Mouse (Mus musculus): ENCODE data around the gene Tlr3. TPM values are rescaled to one million over a fixed set of nuclear protein-coding genes. Genes with fewer than 3 reads are reported as not detected.

The Tlr3 gene
- 0.87 and 1.3 TPM in 2 replicates for polyA plus RNA-seq (2015; fragmentation: Nextera tagmentation; extraction: Ambion mirVana)

DNA sequence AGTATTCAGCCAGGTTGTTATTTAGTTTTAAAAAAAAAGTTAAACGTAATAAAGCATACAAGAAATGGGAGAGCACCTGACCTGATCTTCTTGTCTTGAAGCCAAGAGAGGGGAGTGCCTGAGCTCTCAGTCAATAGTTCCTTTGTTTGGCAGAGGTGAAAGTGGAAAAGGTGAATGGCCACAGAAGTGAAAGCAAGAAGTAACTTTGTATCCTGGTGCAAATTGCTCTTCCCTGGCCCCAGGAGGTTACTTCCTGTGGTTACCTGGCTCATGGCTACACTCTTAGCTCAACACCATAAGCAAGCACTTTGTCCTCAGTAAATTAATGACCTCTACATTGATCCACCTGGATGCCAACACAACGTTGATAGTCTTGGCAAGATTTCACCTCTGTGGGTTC is at the start of gene Tlr3:
Tlr3 (minus strand) TSS at position 199 of the 400 bp plus-strand sequence.
- H3K36me3 ChIP-seq (ENCODE audit: poor library complexity, severe bottlenecking) = no peaks in the 10 kb centered on the region
- H3K9me3 ChIP-seq (replicated peaks) = no peaks in the 10 kb centered on the region
- peak within 1 kb of the TSS; percentile 63 for H3K4me2 ChIP-seq
- 61% methylated on average over 2 of the region's 2 CpGs for WGBS
- H3K9ac ChIP-seq = peak within 1 kb of the TSS; percentile 45
- H3K4me1 ChIP-seq = peaks cover 7% of the 10 kb centered on the region; the same call in 1 of the 2 replicates
- ATAC-seq = no peak
- no peak within 1 kb of the TSS for H3K27ac ChIP-seq
- peak within 1 kb of the TSS; percentile 35 for H3K4me3 ChIP-seq
- no peaks in the 10 kb centered on the region for H3K27me3 ChIP-seq

DNA sequence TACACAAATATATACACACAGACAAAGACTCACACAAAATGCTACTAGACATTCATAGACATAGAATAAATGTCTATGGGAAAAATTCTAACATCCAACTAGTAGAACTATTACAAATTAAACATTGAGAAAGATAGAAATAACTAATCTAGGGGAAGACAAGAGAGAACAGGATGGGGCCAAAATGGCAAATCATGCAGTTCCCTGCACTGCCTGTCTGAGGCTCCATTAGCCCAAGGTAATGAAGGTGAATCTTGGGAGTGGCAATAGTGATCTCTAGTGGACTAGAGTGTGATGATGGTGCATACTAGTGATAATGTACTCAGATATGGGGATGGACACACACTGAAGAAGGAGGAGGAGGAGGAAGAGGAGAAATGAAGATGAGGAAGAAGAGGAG is 47.0 kb upstream of the Tlr3 start:
- no peak overlapping the region for H3K27ac ChIP-seq
- H3K4me2 ChIP-seq = no peak overlapping the region
- ATAC-seq = no peak
- no peak overlapping the region for H3K4me3 ChIP-seq
- no peaks in the 10 kb centered on the region for H3K27me3 ChIP-seq
- H3K9ac ChIP-seq = no peak overlapping the region
- H3K4me1 ChIP-seq = no peaks in the 10 kb centered on the region
- H3K36me3 ChIP-seq (ENCODE audit: poor library complexity, severe bottlenecking) = no peaks in the 10 kb centered on the region
- no peaks in the 10 kb centered on the region for H3K9me3 ChIP-seq (replicated peaks)

DNA sequence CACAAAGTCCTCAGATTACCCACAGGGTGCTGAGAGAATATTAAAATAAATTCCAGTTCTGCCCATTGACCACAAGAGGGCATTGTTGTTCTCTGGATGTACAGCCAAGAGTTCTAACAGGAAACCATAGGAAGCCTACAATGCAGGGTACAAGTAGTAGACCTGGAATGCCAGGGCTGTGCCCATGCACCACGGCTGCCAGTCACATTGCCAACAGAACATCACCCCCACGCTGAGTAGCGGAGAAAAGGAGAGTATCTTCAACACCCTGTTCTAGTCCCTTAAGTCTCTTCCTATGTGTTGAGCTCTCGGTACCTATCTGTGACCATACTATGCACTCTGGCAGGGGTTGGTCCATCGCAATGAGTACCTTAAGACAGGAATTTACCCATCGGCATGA is 43.5 kb upstream of the Tlr3 start:
- peak; percentile 91 for ATAC-seq
- no peak overlapping the region for H3K9ac ChIP-seq
- H3K27me3 ChIP-seq = no peaks in the 10 kb centered on the region
- whole genome bisulfite sequencing = 57% methylated on average over 6 of the region's 6 CpGs
- H3K4me3 ChIP-seq = no peak overlapping the region
- no peak overlapping the region for H3K4me2 ChIP-seq
- H3K36me3 ChIP-seq (ENCODE audit: poor library complexity, severe bottlenecking) = no peaks in the 10 kb centered on the region
- no peak overlapping the region for H3K27ac ChIP-seq
- no peaks in the 10 kb centered on the region for H3K9me3 ChIP-seq (replicated peaks)
- no peaks in the 10 kb centered on the region for H3K4me1 ChIP-seq

DNA sequence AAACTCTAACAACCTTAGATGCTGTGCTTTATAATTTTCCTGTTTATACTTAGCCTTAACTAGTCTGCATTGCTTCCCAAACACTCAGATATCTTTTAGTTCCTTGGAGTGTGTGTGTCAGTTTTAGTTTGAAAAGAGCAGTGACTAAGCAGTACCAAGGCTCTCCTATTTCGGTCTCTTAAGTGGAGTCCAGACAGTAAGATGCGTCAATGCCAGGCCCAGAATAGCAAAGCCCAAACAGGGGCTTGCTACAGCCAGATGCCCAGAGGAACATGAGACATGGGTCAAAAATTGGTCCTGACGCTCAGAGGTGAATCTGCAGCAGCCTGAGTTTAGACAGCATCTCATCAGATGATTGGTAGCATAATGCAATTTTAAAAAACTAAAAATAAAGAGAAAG is 41.2 kb upstream of the Tlr3 start:
- Histone ChIP-seq H3K9me3 (replicated peaks) (no peaks in the 10 kb centered on the region), H3K4me1 (no peaks in the 10 kb centered on the region), H3K4me2 (no peak overlapping the region), H3K36me3 (ENCODE audit: poor library complexity, severe bottlenecking) (no peaks in the 10 kb centered on the region), H3K9ac (no peak overlapping the region), H3K27ac (no peak overlapping the region), H3K27me3 (no peaks in the 10 kb centered on the region), H3K4me3 (no peak overlapping the region)
- 85% methylated on average over 3 of the region's 3 CpGs for WGBS
- no peak for ATAC-seq

DNA sequence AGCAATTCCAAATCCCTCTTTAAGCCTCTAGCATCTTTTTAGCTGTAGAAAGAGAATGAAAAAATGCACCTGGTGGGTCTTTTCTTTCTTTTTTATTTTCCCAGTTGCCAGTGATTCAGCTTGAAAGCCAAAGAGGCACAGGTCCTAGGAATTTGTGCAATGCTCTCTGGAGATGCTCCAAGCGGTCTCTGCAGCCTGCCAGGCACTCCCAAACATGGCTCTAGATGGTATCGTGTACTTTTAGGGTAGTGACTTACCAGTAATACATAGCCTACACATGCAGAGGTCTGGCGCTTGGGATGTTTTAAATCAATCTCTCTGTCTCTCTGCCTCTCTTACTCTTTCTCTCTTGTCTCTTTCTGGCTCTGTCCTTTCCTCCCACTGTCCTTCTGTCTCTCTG is 38.0 kb upstream of the Tlr3 start:
- Histone ChIP-seq H3K9ac (no peak overlapping the region), H3K27ac (no peak overlapping the region), H3K4me1 (no peaks in the 10 kb centered on the region), H3K36me3 (ENCODE audit: poor library complexity, severe bottlenecking) (no peaks in the 10 kb centered on the region), H3K9me3 (replicated peaks) (no peaks in the 10 kb centered on the region), H3K27me3 (no peaks in the 10 kb centered on the region), H3K4me3 (no peak overlapping the region), H3K4me2 (no peak overlapping the region)
- 84% methylated on average over 3 of the region's 3 CpGs for WGBS
- ATAC-seq = no peak

DNA sequence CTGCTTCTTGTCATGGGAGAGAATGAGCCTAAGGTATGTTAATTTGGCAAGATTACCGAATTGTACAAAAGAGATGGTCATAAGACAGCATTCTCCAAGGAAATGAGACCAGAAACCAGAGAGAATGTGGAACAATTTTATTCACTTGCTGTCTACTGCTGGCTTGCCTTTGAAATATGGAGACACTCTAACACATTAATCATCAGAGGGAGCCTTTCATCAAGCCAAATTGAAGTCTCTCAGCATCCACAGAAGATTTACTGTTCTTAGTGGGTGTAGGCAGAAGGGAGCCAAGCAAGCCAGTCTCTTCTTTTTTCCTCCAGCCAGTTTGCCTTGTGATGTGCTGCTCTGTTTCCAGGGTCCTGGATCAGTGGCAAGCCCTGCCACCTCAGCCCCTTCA is 37.4 kb upstream of the Tlr3 start:
- 84% methylated on average over 1 of the region's 1 CpGs for WGBS
- no peak for ATAC-seq
- H3K4me2 ChIP-seq = no peak overlapping the region

DNA sequence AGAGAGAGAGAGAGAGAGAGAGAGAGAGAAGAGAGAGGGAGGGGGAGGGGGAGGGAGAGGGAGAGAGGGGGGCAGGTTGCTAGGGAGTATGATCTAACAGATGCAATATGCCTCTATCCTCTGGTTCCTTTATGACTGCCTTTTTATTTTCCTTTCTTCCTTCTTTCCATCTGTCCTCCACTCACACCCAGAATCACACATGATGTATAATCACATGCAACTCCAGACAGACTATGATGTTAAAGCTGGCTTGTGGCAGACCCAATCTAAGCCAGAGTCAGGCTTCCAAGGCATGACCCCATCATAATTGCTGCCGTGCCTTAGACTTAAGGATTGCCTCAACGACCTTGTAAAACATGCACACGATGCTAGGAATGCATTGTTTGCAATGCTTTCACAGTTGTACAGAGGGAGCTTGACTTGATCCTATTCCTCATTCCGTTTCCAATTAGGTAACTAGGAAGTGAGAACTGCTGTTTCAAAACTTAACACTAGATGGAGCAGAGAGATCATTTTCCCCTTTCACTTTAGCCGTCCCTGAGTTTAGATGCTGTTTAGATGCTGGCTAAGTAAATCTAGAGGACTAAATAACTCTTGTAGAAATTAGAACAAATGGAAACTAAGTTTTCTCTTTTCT is 28.1 kb upstream of the Tlr3 start:
- ATAC-seq = peak; percentile 89
- Histone ChIP-seq H3K27ac (no peak overlapping the region; the same call in 1 of the 2 replicates), H3K36me3 (ENCODE audit: poor library complexity, severe bottlenecking) (no peaks in the 10 kb centered on the region), H3K4me3 (no peak overlapping the region), H3K4me2 (no peak overlapping the region; the same call in 1 of the 2 replicates), H3K9ac (no peak overlapping the region), H3K27me3 (no peaks in the 10 kb centered on the region), H3K4me1 (peaks cover 3% of the 10 kb centered on the region), H3K9me3 (replicated peaks) (no peaks in the 10 kb centered on the region)
- WGBS = 2% methylated on average over 5 of the region's 5 CpGs

More for the DNA sequence above, 37.4 kb upstream of the Tlr3 start:
- H3K9me3 ChIP-seq (replicated peaks) = no peaks in the 10 kb centered on the region
- no peaks in the 10 kb centered on the region for H3K36me3 ChIP-seq (ENCODE audit: poor library complexity, severe bottlenecking)
- no peak overlapping the region for H3K4me3 ChIP-seq
- H3K27ac ChIP-seq = no peak overlapping the region
- no peaks in the 10 kb centered on the region for H3K27me3 ChIP-seq
- H3K9ac ChIP-seq = no peak overlapping the region
- no peaks in the 10 kb centered on the region for H3K4me1 ChIP-seq

DNA sequence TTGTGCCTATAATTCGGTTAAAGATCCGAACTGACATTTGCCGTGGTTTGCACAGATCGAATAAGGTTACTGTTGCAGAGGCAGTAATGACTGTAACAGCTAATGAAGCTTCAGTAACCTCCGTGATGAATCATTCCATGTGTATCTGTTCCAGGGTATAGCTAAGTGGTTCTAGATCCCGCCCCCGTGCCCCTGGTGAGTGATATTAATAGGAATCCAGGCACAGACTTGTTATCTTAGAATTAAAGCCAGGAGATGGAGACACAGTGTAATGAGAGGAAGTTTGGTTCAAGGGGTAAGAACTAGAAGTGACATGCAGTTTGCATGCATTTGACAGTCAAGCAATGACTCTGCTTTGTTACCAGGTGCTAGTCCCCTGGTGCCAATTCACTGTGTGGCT is 9.3 kb upstream of the Tlr3 start:
- Histone ChIP-seq H3K9ac (no peak overlapping the region), H3K27me3 (no peaks in the 10 kb centered on the region), H3K4me1 (no peaks in the 10 kb centered on the region), H3K36me3 (ENCODE audit: poor library complexity, severe bottlenecking) (no peaks in the 10 kb centered on the region), H3K4me2 (no peak overlapping the region), H3K9me3 (replicated peaks) (no peaks in the 10 kb centered on the region), H3K27ac (no peak overlapping the region), H3K4me3 (no peak overlapping the region)
- ATAC-seq = no peak
- WGBS = 94% methylated on average over 7 of the region's 7 CpGs

DNA sequence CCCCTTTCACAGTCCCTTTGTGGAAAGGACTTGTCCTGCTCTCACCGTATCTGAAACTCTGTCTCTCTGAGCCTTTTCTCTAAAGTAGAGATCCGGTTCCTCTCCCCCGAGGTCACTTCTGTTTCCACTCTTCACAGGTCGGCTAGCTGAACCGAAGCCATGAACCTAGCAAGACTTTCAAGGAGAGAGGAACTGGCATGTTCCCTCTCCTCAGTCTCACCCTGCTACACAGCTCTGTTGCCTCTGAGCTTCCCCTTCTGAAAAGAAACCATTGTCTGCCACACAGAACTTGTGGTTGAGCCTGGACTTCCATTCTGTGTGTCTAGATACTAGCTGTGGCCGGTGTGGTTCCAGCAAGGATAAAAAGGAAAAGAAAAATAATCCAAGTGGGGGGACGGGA is 4.1 kb upstream of the Tlr3 start:
- no peak for ATAC-seq
- no peak overlapping the region for H3K27ac ChIP-seq
- 86% methylated on average over 7 of the region's 7 CpGs for WGBS
- peaks cover 7% of the 10 kb centered on the region; the same call in 1 of the 2 replicates for H3K4me1 ChIP-seq
- H3K9me3 ChIP-seq (replicated peaks) = no peaks in the 10 kb centered on the region
- H3K4me2 ChIP-seq = no peak overlapping the region
- H3K9ac ChIP-seq = no peak overlapping the region
- H3K4me3 ChIP-seq = no peak overlapping the region
- no peaks in the 10 kb centered on the region for H3K36me3 ChIP-seq (ENCODE audit: poor library complexity, severe bottlenecking)
- H3K27me3 ChIP-seq = no peaks in the 10 kb centered on the region

DNA sequence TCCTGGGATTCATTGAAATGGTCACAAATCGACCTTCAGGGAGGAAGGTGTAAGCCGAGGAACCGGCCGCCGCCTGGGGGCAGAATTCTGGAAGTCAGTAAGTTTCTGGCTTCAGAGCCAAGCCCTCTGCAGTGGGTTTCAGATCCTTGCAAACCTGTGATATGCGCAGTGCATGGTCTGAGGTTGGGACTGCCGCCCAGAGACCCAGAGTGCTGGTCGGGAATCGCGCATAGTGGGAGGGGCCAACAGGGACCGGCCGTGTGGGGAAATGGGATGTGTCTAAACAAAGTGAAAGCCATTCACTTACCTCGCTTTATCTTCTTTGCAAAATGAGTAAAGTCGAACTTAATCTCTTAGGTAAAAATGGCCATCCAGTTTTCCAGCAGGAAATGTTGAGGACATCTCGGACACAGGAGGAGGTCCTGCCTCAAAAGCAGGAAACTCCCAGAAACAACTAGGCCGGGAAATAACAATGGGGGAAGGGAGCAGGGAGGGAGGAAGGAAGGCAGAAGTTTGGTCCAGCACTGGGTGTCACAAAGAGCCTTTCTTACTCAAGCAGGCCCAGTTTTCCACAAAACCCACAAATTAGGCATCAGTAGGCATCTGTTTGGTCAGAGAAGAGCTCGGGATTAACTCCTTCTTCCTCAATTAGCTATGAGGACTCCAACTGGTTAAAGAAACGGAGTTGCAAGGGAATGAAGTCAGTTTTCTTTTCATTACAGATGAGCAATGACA is 567 bp downstream of the Tlr3 start:
- Histone ChIP-seq H3K4me1 (peaks cover 7% of the 10 kb centered on the region; the same call in 1 of the 2 replicates), H3K9me3 (replicated peaks) (no peaks in the 10 kb centered on the region), H3K27me3 (no peaks in the 10 kb centered on the region), H3K9ac (peak overlapping the region; percentile 45), H3K36me3 (ENCODE audit: poor library complexity, severe bottlenecking) (no peaks in the 10 kb centered on the region), H3K27ac (no peak overlapping the region), H3K4me3 (peak overlapping the region; percentile 35), H3K4me2 (peak overlapping the region; percentile 63)
- ATAC-seq = peak; percentile 89
- WGBS = 6% methylated on average over 18 of the region's 18 CpGs

DNA sequence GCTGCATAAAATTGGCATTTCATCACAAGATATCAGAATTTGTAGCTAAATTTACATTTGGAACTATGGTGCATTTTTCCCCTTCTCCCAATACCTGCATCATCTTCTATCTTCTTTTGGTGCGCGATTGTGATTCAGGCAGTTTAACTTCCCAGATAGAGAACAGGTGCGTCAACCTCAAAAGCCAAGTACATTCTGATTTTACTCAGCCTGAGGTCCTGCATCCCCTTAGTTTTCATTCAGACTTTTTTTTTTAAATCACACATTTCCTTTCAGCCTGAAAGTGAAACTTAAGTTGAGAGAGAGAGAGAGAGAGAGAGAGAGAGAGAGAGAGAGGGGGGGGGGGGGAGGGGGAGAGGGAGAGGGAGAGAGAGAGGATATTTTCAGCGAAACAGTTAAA is 1.2 kb downstream of the Tlr3 start:
- WGBS = 45% methylated on average over 4 of the region's 4 CpGs
- Histone ChIP-seq H3K27ac (no peak overlapping the region), H3K4me1 (peaks cover 7% of the 10 kb centered on the region; the same call in 1 of the 2 replicates), H3K27me3 (no peaks in the 10 kb centered on the region), H3K9ac (peak overlapping the region; percentile 45), H3K4me2 (peak overlapping the region; percentile 63), H3K9me3 (replicated peaks) (no peaks in the 10 kb centered on the region), H3K4me3 (peak overlapping the region; percentile 35), H3K36me3 (ENCODE audit: poor library complexity, severe bottlenecking) (no peaks in the 10 kb centered on the region)
- no peak for ATAC-seq

DNA sequence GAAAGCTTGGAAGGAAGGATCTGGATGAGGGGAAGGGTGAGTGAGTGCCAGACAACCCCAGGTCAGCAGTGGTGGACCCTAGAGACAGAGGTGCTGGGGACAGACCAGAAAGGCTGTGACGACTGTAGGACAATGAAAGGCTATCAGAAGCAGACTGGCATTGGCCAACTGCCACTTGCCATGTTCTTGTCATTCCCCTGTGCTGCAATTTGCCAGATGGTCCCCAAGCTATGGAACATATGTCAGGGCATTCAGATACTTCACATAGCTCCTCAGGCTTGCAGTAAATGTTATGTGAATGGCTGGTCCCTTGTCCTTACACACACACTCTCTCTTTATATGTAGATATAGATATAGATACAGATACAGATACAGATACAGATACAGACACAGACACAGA is 27.6 kb downstream of the Tlr3 start:
- Histone ChIP-seq H3K9me3 (replicated peaks) (no peaks in the 10 kb centered on the region), H3K4me3 (no peak overlapping the region), H3K4me1 (peaks cover 19% of the 10 kb centered on the region), H3K27ac (no peak overlapping the region), H3K4me2 (no peak overlapping the region), H3K9ac (no peak overlapping the region), H3K36me3 (ENCODE audit: poor library complexity, severe bottlenecking) (no peaks in the 10 kb centered on the region), H3K27me3 (0 out of 2 replicates have a peak, but pooled peaks cover 6% of the 10 kb centered on the region)
- 71% methylated on average over 1 of the region's 1 CpGs for WGBS
- peak; percentile 65 for ATAC-seq
